Mouse (Mus musculus): ENCODE data around the gene Bend3. TPM values are rescaled to one million over a fixed set of nuclear protein-coding genes. Genes with fewer than 3 reads are reported as not detected.
A peak's percentile ranks its signal among the peaks of the same experiment; 100 is the strongest.

The Bend3 gene
- polyA plus RNA-seq, 1 experiment: 2.8 TPM

GRCm38 (mm10) chr10:43490034-43490433 lies 11.4 kb downstream of the Bend3 start:
- Histone ChIP-seq H3K27me3 (ENCODE audit: control insufficient read depth, insufficient read depth, low read length) (no peaks in the 10 kb centered on the region), H3K27ac (ENCODE audit: insufficient read depth, low read length) (no peak overlapping the region), H3K4me3 (replicated peaks; ENCODE audit: insufficient read depth, low read depth, low read length) (no peak overlapping the region), H3K4me1 (ENCODE audit: control insufficient read depth, insufficient read depth, low read length) (no peaks in the 10 kb centered on the region)
- no peak for TF ChIP-seq CTCF (IDR thresholded peaks at IDR 0.05; ENCODE audit: borderline replicate concordance, insufficient read depth, low read depth, low read length)
- TF ChIP-seq POLR2A (IDR thresholded peaks at IDR 0.05; ENCODE audit: borderline replicate concordance, insufficient read depth, low read length): no peak
- 83% methylated on average over 8 of the region's 8 CpGs for WGBS
- no peak for DNase-seq

DNA sequence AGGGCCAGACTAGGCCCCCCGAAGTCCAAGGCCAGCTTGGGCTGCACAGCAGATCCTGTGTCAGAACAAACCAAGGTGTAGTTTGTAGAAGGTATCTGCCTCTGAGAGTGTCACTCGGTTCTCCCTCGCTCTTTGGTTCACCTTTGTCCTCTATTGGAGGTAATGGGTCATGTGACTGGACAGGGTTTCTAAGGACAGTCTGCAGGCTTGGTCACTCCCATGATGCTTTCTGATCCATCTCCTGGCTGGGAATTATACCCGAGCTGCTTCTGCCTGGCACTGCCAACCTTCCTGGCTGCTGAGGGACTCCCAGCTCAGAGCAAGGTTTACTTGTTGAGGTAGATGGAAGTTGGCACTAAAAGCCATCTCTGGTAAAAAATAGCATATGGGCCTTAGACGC lies 12.2 kb downstream of the Bend3 start:
- no peaks in the 10 kb centered on the region for H3K27me3 ChIP-seq (ENCODE audit: control insufficient read depth, insufficient read depth, low read length)
- no peak overlapping the region for H3K4me3 ChIP-seq (replicated peaks; ENCODE audit: insufficient read depth, low read depth, low read length)
- DNase-seq: no peak
- H3K27ac ChIP-seq (ENCODE audit: insufficient read depth, low read length): no peak overlapping the region
- 35% methylated on average over 5 of the region's 5 CpGs for WGBS
- TF ChIP-seq POLR2A (IDR thresholded peaks at IDR 0.05; ENCODE audit: borderline replicate concordance, insufficient read depth, low read length) (no peak), CTCF (IDR thresholded peaks at IDR 0.05; ENCODE audit: borderline replicate concordance, insufficient read depth, low read depth, low read length) (no peak)
- no peaks in the 10 kb centered on the region for H3K4me1 ChIP-seq (ENCODE audit: control insufficient read depth, insufficient read depth, low read length)

DNA sequence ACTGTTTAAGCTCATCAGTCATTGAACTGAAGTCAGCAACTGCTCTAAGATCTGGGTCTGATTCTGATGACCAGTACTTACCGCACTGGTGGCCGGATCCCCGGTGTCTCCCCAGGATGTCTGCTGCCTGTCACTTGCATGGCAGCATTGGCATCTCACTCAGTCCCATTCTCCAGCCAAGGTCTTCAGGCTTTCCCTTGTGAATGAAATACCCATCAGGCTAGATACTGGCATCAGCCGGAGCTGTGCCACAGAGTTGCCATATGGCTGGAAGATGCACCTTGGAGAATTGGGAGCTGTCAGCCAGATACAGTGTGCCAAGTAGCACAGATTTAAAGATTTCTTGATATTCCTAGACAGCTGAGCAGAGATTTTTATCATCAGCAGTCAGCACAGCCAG lies 24.0 kb downstream of the Bend3 start:
- TF ChIP-seq CTCF (IDR thresholded peaks at IDR 0.05; ENCODE audit: borderline replicate concordance, insufficient read depth, low read depth, low read length): no peak
- no peak for TF ChIP-seq POLR2A (IDR thresholded peaks at IDR 0.05; ENCODE audit: borderline replicate concordance, insufficient read depth, low read length)
- H3K4me1 ChIP-seq (ENCODE audit: control insufficient read depth, insufficient read depth, low read length): peaks cover 10% of the 10 kb centered on the region
- WGBS: 5% methylated on average over 4 of the region's 4 CpGs
- 0 out of 2 replicates have a peak, but pooled peaks cover 1% of the 10 kb centered on the region for H3K27me3 ChIP-seq (ENCODE audit: control insufficient read depth, insufficient read depth, low read length)
- H3K27ac ChIP-seq (ENCODE audit: insufficient read depth, low read length): no peak overlapping the region
- no peak overlapping the region for H3K4me3 ChIP-seq (replicated peaks; ENCODE audit: insufficient read depth, low read depth, low read length)
- DNase-seq: peak; percentile 57 to 76

- no peak for TF ChIP-seq POLR2A (IDR thresholded peaks at IDR 0.05; ENCODE audit: borderline replicate concordance, insufficient read depth, low read length)
- TF ChIP-seq CTCF (IDR thresholded peaks at IDR 0.05; ENCODE audit: borderline replicate concordance, insufficient read depth, low read depth, low read length): no peak
- Histone ChIP-seq H3K27me3 (ENCODE audit: control insufficient read depth, insufficient read depth, low read length) (0 out of 2 replicates have a peak, but pooled peaks cover 1% of the 10 kb centered on the region), H3K4me3 (replicated peaks; ENCODE audit: insufficient read depth, low read depth, low read length) (no peak overlapping the region), H3K4me1 (ENCODE audit: control insufficient read depth, insufficient read depth, low read length) (peaks cover 10% of the 10 kb centered on the region), H3K27ac (ENCODE audit: insufficient read depth, low read length) (no peak overlapping the region)
- 95% methylated on average over 1 of the region's 1 CpGs for WGBS
- DNase-seq: no peak
Measured at GRCm38 (mm10) chr10:43504291-43504690, 25.7 kb downstream of the Bend3 start.

DNA sequence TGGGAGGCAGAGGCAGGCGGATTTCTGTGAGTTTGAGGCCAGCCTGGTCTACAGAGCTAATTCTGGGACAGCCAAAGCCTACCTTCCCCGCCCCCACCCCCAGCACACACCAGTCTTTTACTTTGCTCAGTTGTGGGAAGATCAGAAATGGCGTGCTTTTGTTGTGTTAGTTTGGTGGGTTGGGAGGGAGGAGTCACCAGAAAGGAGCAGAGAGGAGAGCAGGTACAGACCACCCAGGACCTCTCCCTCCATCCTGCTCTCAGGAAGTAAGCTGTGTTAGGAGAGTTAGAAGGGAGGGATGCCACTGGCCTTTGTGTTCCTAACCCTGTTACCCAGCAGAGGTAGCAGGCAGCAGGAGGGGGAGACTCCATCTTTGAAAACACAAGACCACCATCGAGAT lies 28.4 kb downstream of the Bend3 start:
- 84% methylated on average over 4 of the region's 4 CpGs for WGBS
- H3K27ac ChIP-seq (ENCODE audit: insufficient read depth, low read length): no peak overlapping the region
- DNase-seq: no peak
- peaks cover 5% of the 10 kb centered on the region for H3K4me1 ChIP-seq (ENCODE audit: control insufficient read depth, insufficient read depth, low read length)
- TF ChIP-seq CTCF (IDR thresholded peaks at IDR 0.05; ENCODE audit: borderline replicate concordance, insufficient read depth, low read depth, low read length): no peak
- TF ChIP-seq POLR2A (IDR thresholded peaks at IDR 0.05; ENCODE audit: borderline replicate concordance, insufficient read depth, low read length): no peak
- H3K27me3 ChIP-seq (ENCODE audit: control insufficient read depth, insufficient read depth, low read length): 0 out of 2 replicates have a peak, but pooled peaks cover 1% of the 10 kb centered on the region
- no peak overlapping the region for H3K4me3 ChIP-seq (replicated peaks; ENCODE audit: insufficient read depth, low read depth, low read length)

- H3K4me1 ChIP-seq (ENCODE audit: control insufficient read depth, insufficient read depth, low read length): no peaks in the 10 kb centered on the region
- DNase-seq: no peak
- TF ChIP-seq POLR2A (IDR thresholded peaks at IDR 0.05; ENCODE audit: borderline replicate concordance, insufficient read depth, low read length) (no peak), CTCF (IDR thresholded peaks at IDR 0.05; ENCODE audit: borderline replicate concordance, insufficient read depth, low read depth, low read length) (no peak)
- H3K27ac ChIP-seq (ENCODE audit: insufficient read depth, low read length): no peak overlapping the region
- no peak overlapping the region for H3K4me3 ChIP-seq (replicated peaks; ENCODE audit: insufficient read depth, low read depth, low read length)
- 88% methylated on average over 7 of the region's 7 CpGs for WGBS
- 0 out of 2 replicates have a peak, but pooled peaks cover 1% of the 10 kb centered on the region for H3K27me3 ChIP-seq (ENCODE audit: control insufficient read depth, insufficient read depth, low read length)
Measured at GRCm38 (mm10) chr10:43509228-43509627, 30.6 kb downstream of the Bend3 start.

- H3K27me3 ChIP-seq (ENCODE audit: control insufficient read depth, insufficient read depth, low read length): no peaks in the 10 kb centered on the region
- H3K4me1 ChIP-seq (ENCODE audit: control insufficient read depth, insufficient read depth, low read length): peaks cover 4% of the 10 kb centered on the region
- H3K4me3 ChIP-seq (replicated peaks; ENCODE audit: insufficient read depth, low read depth, low read length): no peak overlapping the region
- no peak for DNase-seq
- TF ChIP-seq CTCF (IDR thresholded peaks at IDR 0.05; ENCODE audit: borderline replicate concordance, insufficient read depth, low read depth, low read length) (no peak), POLR2A (IDR thresholded peaks at IDR 0.05; ENCODE audit: borderline replicate concordance, insufficient read depth, low read length) (no peak)
- WGBS: 96% methylated on average over 10 of the region's 10 CpGs
- no peak overlapping the region for H3K27ac ChIP-seq (ENCODE audit: insufficient read depth, low read length)
Measured at GRCm38 (mm10) chr10:43512976-43513375, 34.3 kb downstream of the Bend3 start.

DNA sequence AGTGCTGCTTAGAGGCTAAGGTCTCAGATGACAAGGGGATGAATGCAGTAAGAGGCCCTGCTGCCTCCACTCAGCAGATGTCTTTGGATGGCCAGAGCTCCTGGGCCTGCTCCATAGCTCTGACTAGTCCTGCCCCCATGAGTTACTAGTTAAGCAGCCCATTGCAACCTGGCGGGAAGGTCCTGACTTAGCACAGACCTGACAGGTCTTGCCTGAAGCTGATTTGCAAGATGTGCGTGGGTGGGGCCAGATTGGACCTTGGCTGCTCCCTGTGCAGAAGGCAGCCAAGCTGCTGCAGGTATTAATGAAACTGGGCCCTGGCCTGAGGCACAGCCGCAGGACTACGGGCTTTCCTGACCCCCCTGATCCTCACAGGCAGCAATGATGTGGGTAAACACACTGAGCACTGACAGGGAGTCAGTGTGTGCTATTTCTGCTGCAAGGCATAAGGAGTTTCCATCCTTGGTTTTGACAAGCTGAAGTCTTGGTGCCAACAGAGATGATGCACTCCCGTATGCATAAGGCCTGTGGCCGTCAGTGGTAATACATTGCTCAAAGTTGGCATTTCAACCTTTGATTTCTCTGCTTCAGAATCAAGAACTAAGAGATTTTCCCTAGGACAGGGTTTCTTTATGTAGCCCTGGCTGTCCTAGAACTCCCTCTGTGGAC lies 38.5 kb downstream of the Bend3 start:
- no peak for TF ChIP-seq CTCF (IDR thresholded peaks at IDR 0.05; ENCODE audit: borderline replicate concordance, insufficient read depth, low read depth, low read length)
- Histone ChIP-seq H3K4me1 (ENCODE audit: control insufficient read depth, insufficient read depth, low read length) (peaks cover 4% of the 10 kb centered on the region), H3K27me3 (ENCODE audit: control insufficient read depth, insufficient read depth, low read length) (no peaks in the 10 kb centered on the region), H3K27ac (ENCODE audit: insufficient read depth, low read length) (no peak overlapping the region), H3K4me3 (replicated peaks; ENCODE audit: insufficient read depth, low read depth, low read length) (no peak overlapping the region)
- 49% methylated on average over 6 of the region's 6 CpGs for WGBS
- DNase-seq: no peak
